Mouse (Mus musculus) cortical plate, adult 2 months (tissue): ENCODE results near the gene Zdhhc18.

ENCODE experiments used
- CTCF ChIP-seq: fragments of 200-500 bp; IDR thresholded peaks from 2 replicates; pipeline ENCODE4 v1.5.1; 2011; ENCODE audit warnings: mild to moderate bottlenecking, control low read depth, low read length; ENCODE audit not compliant: insufficient read depth; ENCODE audit errors: extremely low read depth
- POLR2A ChIP-seq: fragments of 200-500 bp; IDR thresholded peaks from 2 replicates; pipeline ENCODE4 v1.6.1; 2011; ENCODE audit warnings: mild to moderate bottlenecking, low read length, control low read depth; ENCODE audit not compliant: insufficient read depth; ENCODE audit errors: extremely low read depth

DNA sequence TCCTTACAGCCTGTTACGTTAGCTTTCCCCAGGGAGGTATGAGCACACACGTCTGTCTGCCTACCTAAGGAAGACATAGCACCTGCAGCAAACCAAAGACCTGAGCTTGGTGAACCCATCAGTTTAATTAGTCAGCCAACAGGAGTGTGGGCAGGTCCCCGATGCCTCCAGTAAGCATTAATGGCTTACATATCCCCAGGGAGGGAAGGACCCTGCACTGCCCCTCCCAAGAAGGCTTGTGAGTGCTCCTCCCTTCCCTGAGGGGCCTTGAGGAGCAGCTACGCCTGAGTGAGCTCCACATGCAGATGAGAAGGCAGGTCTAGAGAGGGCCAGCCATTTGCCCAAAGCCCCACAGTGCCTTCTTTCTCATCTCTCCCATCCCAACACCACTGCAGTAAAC lies 6.3 kb upstream of the Zdhhc18 start:
- TF ChIP-seq CTCF: no peak
- TF ChIP-seq POLR2A: no peak
